Mouse (Mus musculus) limb, embryonic 14.5 days (tissue): ENCODE measurements around the gene Nosip. TPM values are rescaled to one million over a fixed set of nuclear protein-coding genes. Genes with fewer than 3 reads are reported as not detected.

ENCODE experiments used
- ATAC-seq: fragments of 200-750 bp; cut with Nextera tagmentation; 2 replicates; pipeline ENCODE4 v1.8.0; 2017; ENCODE audit warnings: low read depth, moderate number of reproducible peaks, moderate TSS enrichment; ENCODE audit not compliant: low FRiP score
- DNase-seq: peaks from one replicate; pipeline ENCODE4 v3.0.0-alpha.2; 2015; ENCODE audit warnings: low spot score
- H3K27ac ChIP-seq: fragments of 300-500 bp; sonication (generic); replicated peaks from 2 replicates; pipeline ENCODE4 v1.5.1; 2014; ENCODE audit warnings: low read depth, mild to moderate bottlenecking, low read length, moderate library complexity, mixed read lengths
- H3K27me3 ChIP-seq: fragments of 300-500 bp; sonication (generic); 2 replicates; pipeline ENCODE4 v1.6.1; 2014; ENCODE audit warnings: low read length, mixed read lengths; ENCODE audit not compliant: control insufficient read depth, insufficient read depth
- H3K36me3 ChIP-seq: fragments of 300-500 bp; sonication (generic); 2 replicates; pipeline ENCODE4 v1.6.1; 2014; ENCODE audit warnings: mild to moderate bottlenecking, low read length, moderate library complexity, mixed read lengths; ENCODE audit not compliant: control insufficient read depth, insufficient read depth
- H3K4me1 ChIP-seq: fragments of 300-500 bp; sonication (generic); 2 replicates; pipeline ENCODE4 v1.6.1; 2014; ENCODE audit warnings: antibody characterized with exemption, low read length, mixed read lengths; ENCODE audit not compliant: control insufficient read depth, insufficient read depth
- H3K4me2 ChIP-seq: fragments of 300-500 bp; sonication (generic); replicated peaks from 2 replicates; pipeline ENCODE4 v1.6.1; 2014; ENCODE audit warnings: low read depth, mild to moderate bottlenecking, low read length, moderate library complexity; ENCODE audit not compliant: severe bottlenecking
- H3K4me3 ChIP-seq: fragments of 300-500 bp; sonication (generic); replicated peaks from 2 replicates; pipeline ENCODE4 v1.5.1; 2014; ENCODE audit warnings: low read length
- H3K9ac ChIP-seq: fragments of 300-500 bp; sonication (generic); 2 replicates; pipeline ENCODE4 v1.6.1; 2014; ENCODE audit warnings: mild to moderate bottlenecking, low read depth, low read length, moderate library complexity; ENCODE audit not compliant: severe bottlenecking
- H3K9me3 ChIP-seq: fragments of 300-500 bp; sonication (generic); 2 replicates; pipeline ENCODE4 v1.6.1; 2016; ENCODE audit warnings: low read length; ENCODE audit not compliant: control insufficient read depth
- POLR2A ChIP-seq: fragments of 200-500 bp; IDR thresholded peaks from 2 replicates; pipeline ENCODE4 v1.8.0; 2012; ENCODE audit warnings: inconsistent platforms, mild to moderate bottlenecking, moderate library complexity, borderline replicate concordance; ENCODE audit not compliant: insufficient read depth, insufficient read length; ENCODE audit errors: extremely low read depth
- WGBS: fragments of 180-500 bp; shearing (Covaris S2); extraction: QIAGEN DNeasy Blood & Tissue Kit; methylation state at CpG from one replicate; pipeline ENCODE4 v1.1.7; 2014; 5-methylcytosine and 5-hydroxymethylcytosine counted together
- polyA plus RNA-seq, 2 experiments: library from polyadenylated mRNA; depleted of rRNA in 1 of 2; stranded (reverse) in 1 of 2; unstranded in 1 of 2; fragments of >200 nt; fragmentation: Nextera tagmentation in 1 of 2; extraction: Ambion mirVana in 1 of 2; gene quantifications; 2 replicates each; pipeline versions ENCODE4 v1.2.1 to v1.2.3; 2012 to 2014

Gene Nosip
- polyA plus RNA-seq, 2 experiments = 68.1 to 82.7 TPM

DNA sequence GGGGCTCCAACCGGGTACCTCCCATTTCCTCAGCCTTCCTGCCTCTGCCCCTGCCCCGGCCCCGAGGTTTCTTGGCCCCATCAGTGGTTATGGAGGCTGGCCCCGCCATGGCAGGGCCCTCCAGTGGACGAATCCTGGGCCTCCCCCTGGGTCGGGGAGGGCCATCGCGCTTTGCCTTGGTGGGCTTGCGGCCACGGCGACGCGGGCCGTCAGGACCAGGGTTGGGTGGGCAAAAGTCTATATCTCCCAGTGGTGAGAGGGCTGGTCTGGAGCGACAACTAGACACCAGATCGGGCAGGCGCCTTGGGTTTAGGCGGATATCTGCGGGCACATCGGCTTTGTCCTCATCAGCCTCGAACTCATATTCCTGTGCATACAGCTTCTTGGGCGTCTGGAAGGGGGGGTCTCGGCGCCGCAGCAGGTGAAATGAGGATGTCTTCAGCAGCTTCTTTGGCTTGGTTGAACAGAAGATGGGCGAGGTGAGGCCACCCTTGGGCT, 15.3 kb upstream of the Nosip start:
- ATAC-seq (no peak), DNase-seq (no peak)
- TF ChIP-seq POLR2A = no peak
- Histone ChIP-seq H3K4me3 (no peak overlapping the region), H3K27me3 (no peaks in the 10 kb centered on the region), H3K4me2 (no peak overlapping the region), H3K36me3 (peaks cover 89% of the 10 kb centered on the region), H3K9ac (no peak overlapping the region), H3K9me3 (no peaks in the 10 kb centered on the region), H3K4me1 (peaks cover 7% of the 10 kb centered on the region; the same call in 1 of the 2 replicates), H3K27ac (no peak overlapping the region)
- 95% methylated on average over 18 of the region's 26 CpGs for WGBS

DNA sequence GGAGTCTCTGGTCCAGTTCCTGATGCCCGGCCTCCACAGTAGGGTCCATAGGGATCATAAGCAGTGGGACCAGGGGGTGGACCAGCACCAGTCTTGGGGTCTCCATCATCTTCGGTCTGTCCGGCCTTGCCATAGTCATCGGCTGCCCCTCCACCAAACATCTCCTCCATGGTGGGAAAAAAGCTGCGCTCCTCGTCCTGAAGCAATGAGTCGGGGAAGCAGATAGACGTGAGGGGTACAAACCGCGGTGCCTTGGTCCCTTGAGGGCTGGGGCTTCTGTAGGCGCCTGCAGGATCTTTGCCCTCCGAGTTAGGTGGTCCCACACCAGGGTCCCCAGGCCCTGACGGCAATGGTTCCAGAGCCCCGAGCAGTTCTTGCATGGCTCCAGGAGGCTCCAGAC, 14.7 kb upstream of the Nosip start:
- no peak overlapping the region for H3K4me3 ChIP-seq

DNA sequence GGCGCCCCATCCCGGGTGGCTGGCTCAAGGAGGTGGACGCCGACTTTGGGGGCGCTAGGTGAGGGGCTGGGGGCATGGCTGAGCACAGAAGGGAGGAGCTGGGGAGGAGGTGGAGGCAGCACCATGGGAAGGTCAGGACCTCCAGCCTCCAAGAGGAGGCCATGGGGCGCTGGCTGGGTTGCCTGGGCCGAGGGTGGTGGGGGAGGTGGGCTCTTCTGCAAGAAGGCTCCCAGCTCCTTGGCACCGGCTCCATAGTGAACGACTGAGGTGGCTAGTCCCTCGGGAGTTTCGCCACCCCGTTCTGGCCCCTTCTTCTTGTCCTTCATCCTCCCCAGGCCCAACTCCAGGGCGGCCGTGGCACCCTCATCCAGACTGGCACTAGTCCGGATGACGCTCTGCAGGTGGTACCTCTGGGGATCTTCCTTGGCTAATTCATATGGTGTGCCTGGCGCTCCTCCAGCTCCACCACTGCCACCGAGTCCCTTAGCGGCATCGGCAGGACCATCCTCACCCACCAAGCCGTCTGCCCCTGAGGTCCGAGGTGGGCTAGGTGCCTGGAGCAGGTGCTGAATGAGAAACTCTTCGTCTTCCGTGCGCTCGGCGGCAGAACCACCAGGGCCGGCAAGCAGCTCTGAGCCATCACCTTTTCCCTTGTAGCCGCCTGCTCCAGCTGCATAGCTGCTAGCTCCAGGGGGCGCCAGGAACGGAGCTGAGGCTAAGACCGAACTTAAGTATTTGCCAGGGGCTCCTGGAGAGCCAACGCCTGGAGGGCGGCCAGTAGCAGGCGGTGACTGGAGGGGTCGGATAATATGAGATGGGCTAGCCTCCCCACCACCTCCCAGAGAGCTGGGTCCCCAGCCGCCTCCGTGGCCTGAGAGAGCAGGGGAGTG, 14.0 kb upstream of the Nosip start:
- no peak overlapping the region for H3K4me3 ChIP-seq
- peaks cover 76% of the 10 kb centered on the region for H3K36me3 ChIP-seq
- 90% methylated on average over 35 of the region's 38 CpGs for WGBS
- no peaks in the 10 kb centered on the region for H3K9me3 ChIP-seq
- H3K27me3 ChIP-seq = no peaks in the 10 kb centered on the region
- H3K9ac ChIP-seq = no peak overlapping the region
- no peak overlapping the region for H3K27ac ChIP-seq
- DNase-seq (no peak), ATAC-seq (no peak)
- H3K4me1 ChIP-seq = peaks cover 7% of the 10 kb centered on the region; the same call in 1 of the 2 replicates
- no peak overlapping the region for H3K4me2 ChIP-seq
- TF ChIP-seq POLR2A = no peak

More for the DNA sequence above, 14.7 kb upstream of the Nosip start:
- Histone ChIP-seq H3K4me2 (no peak overlapping the region), H3K27ac (no peak overlapping the region), H3K9me3 (no peaks in the 10 kb centered on the region), H3K9ac (no peak overlapping the region), H3K36me3 (peaks cover 83% of the 10 kb centered on the region), H3K4me1 (peaks cover 7% of the 10 kb centered on the region; the same call in 1 of the 2 replicates), H3K27me3 (no peaks in the 10 kb centered on the region)
- ATAC-seq (no peak), DNase-seq (no peak)
- TF ChIP-seq POLR2A = no peak
- WGBS = 96% methylated on average over 14 of the region's 14 CpGs

DNA sequence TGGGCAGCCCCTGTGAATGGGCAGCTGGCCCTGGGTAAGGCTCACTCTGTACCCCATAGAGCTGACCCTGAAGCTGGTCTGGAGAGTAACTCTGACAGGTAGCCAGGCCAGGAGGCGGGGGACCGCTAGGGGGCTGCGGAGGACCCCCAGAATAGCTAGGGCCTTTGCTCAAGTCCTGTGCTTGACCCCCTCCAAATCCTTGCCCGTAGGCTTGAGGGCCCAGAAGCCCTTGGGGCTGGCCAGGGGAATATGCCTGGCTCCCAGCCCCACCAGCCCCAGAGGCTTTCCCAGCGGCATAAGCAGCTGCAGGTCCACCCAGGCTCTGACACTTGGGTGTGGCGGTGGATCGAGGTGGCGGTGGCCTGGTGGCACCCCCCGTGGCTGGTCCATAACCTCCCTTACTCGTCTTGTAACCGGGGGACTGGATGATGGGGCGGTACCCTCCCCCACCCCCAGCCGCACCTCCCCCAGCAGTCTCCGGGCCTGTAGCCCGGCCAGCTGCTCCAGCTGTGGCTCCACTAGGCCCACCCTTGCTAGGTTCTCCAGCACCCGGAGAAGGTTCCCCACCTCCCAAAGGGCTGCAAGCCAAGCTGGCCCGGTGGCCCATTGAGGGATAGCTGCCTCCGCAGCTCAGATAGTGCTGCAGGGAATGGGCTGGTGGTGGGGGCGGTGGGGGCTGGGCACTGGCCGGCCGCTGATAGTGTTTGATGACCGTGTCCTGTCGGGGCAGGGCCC, 13.1 kb upstream of the Nosip start:
- no peaks in the 10 kb centered on the region for H3K27me3 ChIP-seq
- H3K4me3 ChIP-seq = no peak overlapping the region
- H3K9ac ChIP-seq = no peak overlapping the region
- H3K4me1 ChIP-seq = peaks cover 7% of the 10 kb centered on the region; the same call in 1 of the 2 replicates
- H3K36me3 ChIP-seq = peaks cover 67% of the 10 kb centered on the region
- no peak for TF ChIP-seq POLR2A
- H3K4me2 ChIP-seq = no peak overlapping the region
- ATAC-seq (no peak), DNase-seq (no peak)
- 92% methylated on average over 17 of the region's 23 CpGs for WGBS
- no peak overlapping the region for H3K27ac ChIP-seq
- H3K9me3 ChIP-seq = no peaks in the 10 kb centered on the region

DNA sequence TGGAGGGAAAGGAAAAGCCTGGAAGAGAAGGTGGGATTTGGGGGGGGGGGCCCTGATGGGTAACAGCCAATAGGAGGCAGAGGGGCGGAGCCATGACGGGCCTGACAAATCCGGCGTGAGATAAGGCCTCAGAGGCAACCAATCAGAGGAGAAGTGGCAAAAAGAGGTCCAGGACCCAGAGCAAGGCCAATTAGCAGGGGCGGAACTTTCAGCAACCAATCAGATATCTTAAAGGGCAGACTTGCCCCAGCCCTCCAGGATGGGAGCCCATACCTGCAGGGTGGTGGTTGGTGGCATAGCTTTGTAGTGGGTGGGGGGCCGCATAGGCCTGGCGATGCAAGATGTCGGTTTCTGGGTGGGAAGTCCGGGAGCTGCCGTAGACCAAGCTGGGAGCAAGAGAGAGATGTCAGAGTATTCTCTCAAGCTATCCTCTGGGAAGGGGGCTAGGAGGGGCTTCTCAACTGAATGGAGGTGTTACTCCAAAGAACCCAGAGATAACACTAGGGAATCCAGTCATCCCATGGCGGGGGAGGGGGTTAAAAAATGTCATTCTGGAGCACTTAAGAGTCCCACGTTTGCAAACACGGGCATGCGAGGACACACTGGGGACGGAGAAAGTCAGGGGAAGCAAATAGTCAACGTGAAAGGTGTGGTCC, 11.2 kb upstream of the Nosip start:
- Histone ChIP-seq H3K36me3 (peaks cover 47% of the 10 kb centered on the region), H3K27ac (peak overlapping the region; percentile 98), H3K9ac (peak overlapping the region; percentile 90; the same call in 1 of the 2 replicates), H3K9me3 (no peaks in the 10 kb centered on the region), H3K4me1 (peaks cover 7% of the 10 kb centered on the region; the same call in 1 of the 2 replicates), H3K4me2 (peak overlapping the region; percentile 96), H3K4me3 (peak overlapping the region; percentile 92), H3K27me3 (no peaks in the 10 kb centered on the region)
- WGBS = 2% methylated on average over 16 of the region's 16 CpGs
- peak; percentile 94 for DNase-seq
- no peak for TF ChIP-seq POLR2A
- peak; percentile 48 for ATAC-seq
